Mouse (Mus musculus): Measurements from ENCODE around the gene Eps8l2. TPM values are rescaled to one million over a fixed set of nuclear protein-coding genes. Genes with fewer than 3 reads are reported as not detected.
"Not testable (repeated sequence)": the region's sequence is repeated elsewhere in the genome, so short reads cannot be mapped to it uniquely, and the experiment has no call there.

Gene Eps8l2
- polyA plus RNA-seq, 1 experiment from 2014 or later = 76.5 TPM

GRCm38 (mm10) chr7:141394158-141394557, 55.5 kb downstream of the Eps8l2 start:
- TF ChIP-seq CTCF (IDR thresholded peaks at IDR 0.05; ENCODE audit: low read depth) = no peak
- no peak overlapping the region for H3K9ac ChIP-seq (ENCODE audit: low read depth, low read length)
- peaks cover 6% of the 10 kb centered on the region for H3K4me1 ChIP-seq (replicated peaks; ENCODE audit: insufficient read depth, low read length)
- ATAC-seq (replicated peaks; ENCODE audit: low FRiP score, low read depth) (no peak), DNase-seq (ENCODE audit: low spot score) (no peak)
- H3K27me3 ChIP-seq (ENCODE audit: insufficient read depth, low read length) = no peaks in the 10 kb centered on the region
- H3K36me3 ChIP-seq (ENCODE audit: insufficient read depth, low read length) = peaks cover 5% of the 10 kb centered on the region; the same call in 1 of the 2 replicates
- H3K4me2 ChIP-seq (ENCODE audit: low read length) = no peak overlapping the region
- H3K9me3 ChIP-seq (replicated peaks; ENCODE audit: low read length) = no peaks in the 10 kb centered on the region
- H3K27ac ChIP-seq = no peak overlapping the region
- 83% methylated on average over 7 of the region's 7 CpGs for WGBS
- H3K4me3 ChIP-seq (replicated peaks; ENCODE audit: low read depth, low read length) = no peak overlapping the region

GRCm38 (mm10) chr7:141394771-141395170, 56.1 kb downstream of the Eps8l2 start:
- peak; percentile 92 for TF ChIP-seq CTCF (IDR thresholded peaks at IDR 0.05; ENCODE audit: low read depth)
- WGBS = 28% methylated on average over 6 of the region's 6 CpGs
- Histone ChIP-seq H3K27me3 (ENCODE audit: insufficient read depth, low read length) (no peaks in the 10 kb centered on the region), H3K4me1 (replicated peaks; ENCODE audit: insufficient read depth, low read length) (peaks cover 6% of the 10 kb centered on the region), H3K36me3 (ENCODE audit: insufficient read depth, low read length) (peaks cover 7% of the 10 kb centered on the region; the same call in 1 of the 2 replicates), H3K9me3 (replicated peaks; ENCODE audit: low read length) (no peaks in the 10 kb centered on the region), H3K4me3 (replicated peaks; ENCODE audit: low read depth, low read length) (no peak overlapping the region), H3K4me2 (ENCODE audit: low read length) (no peak overlapping the region), H3K9ac (ENCODE audit: low read depth, low read length) (no peak overlapping the region), H3K27ac (no peak overlapping the region)
- no peak for ATAC-seq (replicated peaks; ENCODE audit: low FRiP score, low read depth)
- DNase-seq (ENCODE audit: low spot score) = peak; percentile 80

- ATAC-seq (replicated peaks; ENCODE audit: low FRiP score, low read depth) (no peak), DNase-seq (ENCODE audit: low spot score) (no peak)
- no peak for TF ChIP-seq CTCF (IDR thresholded peaks at IDR 0.05; ENCODE audit: low read depth)
- Histone ChIP-seq H3K27ac (no peak overlapping the region), H3K4me3 (replicated peaks; ENCODE audit: low read depth, low read length) (no peak overlapping the region), H3K36me3 (ENCODE audit: insufficient read depth, low read length) (peaks cover 13% of the 10 kb centered on the region), H3K9me3 (replicated peaks; ENCODE audit: low read length) (no peaks in the 10 kb centered on the region), H3K4me1 (replicated peaks; ENCODE audit: insufficient read depth, low read length) (peaks cover 6% of the 10 kb centered on the region), H3K27me3 (ENCODE audit: insufficient read depth, low read length) (no peaks in the 10 kb centered on the region), H3K4me2 (ENCODE audit: low read length) (no peak overlapping the region), H3K9ac (ENCODE audit: low read depth, low read length) (no peak overlapping the region)
- 71% methylated on average over 1 of the region's 1 CpGs for WGBS
Measured at GRCm38 (mm10) chr7:141395348-141395747, 56.7 kb downstream of the Eps8l2 start.

GRCm38 (mm10) chr7:141403305-141403704, 64.6 kb downstream of the Eps8l2 start:
- no peak overlapping the region for H3K9ac ChIP-seq (ENCODE audit: low read depth, low read length)
- no peak overlapping the region for H3K27ac ChIP-seq
- 38% methylated on average over 5 of the region's 5 CpGs for WGBS
- no peak overlapping the region for H3K4me3 ChIP-seq (replicated peaks; ENCODE audit: low read depth, low read length)
- no peaks in the 10 kb centered on the region for H3K27me3 ChIP-seq (ENCODE audit: insufficient read depth, low read length)
- H3K9me3 ChIP-seq (replicated peaks; ENCODE audit: low read length) = no peaks in the 10 kb centered on the region
- DNase-seq (ENCODE audit: low spot score) = peak; percentile 86
- peaks cover 36% of the 10 kb centered on the region for H3K36me3 ChIP-seq (ENCODE audit: insufficient read depth, low read length)
- no peaks in the 10 kb centered on the region for H3K4me1 ChIP-seq (replicated peaks; ENCODE audit: insufficient read depth, low read length)
- H3K4me2 ChIP-seq (ENCODE audit: low read length) = no peak overlapping the region
- peak; percentile 90 for TF ChIP-seq CTCF (IDR thresholded peaks at IDR 0.05; ENCODE audit: low read depth)
- peak; percentile 69 for ATAC-seq (replicated peaks; ENCODE audit: low FRiP score, low read depth)

- Histone ChIP-seq H3K27me3 (ENCODE audit: insufficient read depth, low read length) (no peaks in the 10 kb centered on the region), H3K9me3 (replicated peaks; ENCODE audit: low read length) (no peaks in the 10 kb centered on the region), H3K4me1 (replicated peaks; ENCODE audit: insufficient read depth, low read length) (no peaks in the 10 kb centered on the region), H3K4me2 (ENCODE audit: low read length) (no peak overlapping the region), H3K36me3 (ENCODE audit: insufficient read depth, low read length) (peaks cover 40% of the 10 kb centered on the region), H3K9ac (ENCODE audit: low read depth, low read length) (no peak overlapping the region), H3K4me3 (replicated peaks; ENCODE audit: low read depth, low read length) (no peak overlapping the region), H3K27ac (no peak overlapping the region)
- no peak for TF ChIP-seq CTCF (IDR thresholded peaks at IDR 0.05; ENCODE audit: low read depth)
- WGBS = 77% methylated on average over 4 of the region's 4 CpGs
- DNase-seq (ENCODE audit: low spot score) (no peak), ATAC-seq (replicated peaks; ENCODE audit: low FRiP score, low read depth) (no peak)
Measured at GRCm38 (mm10) chr7:141405466-141405865, 66.8 kb downstream of the Eps8l2 start.

DNA sequence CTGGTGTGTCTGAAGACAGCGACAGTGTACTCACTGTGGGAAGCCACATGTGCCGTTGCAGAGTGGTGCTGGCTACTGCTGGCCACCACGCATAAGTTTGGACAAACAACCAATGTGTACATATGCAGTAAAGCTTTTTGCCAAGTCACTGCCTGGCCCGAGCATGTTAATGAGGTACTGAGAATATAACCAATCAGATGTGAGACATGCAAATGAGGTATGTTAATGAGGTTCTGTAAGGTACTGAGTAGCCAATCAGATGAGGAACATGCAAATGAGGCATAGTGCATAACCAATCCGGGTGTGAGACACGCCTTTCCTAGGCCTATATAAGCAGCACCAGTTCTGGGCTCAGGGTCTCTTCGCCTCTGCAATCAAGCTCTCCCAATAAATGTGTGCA, 69.0 kb downstream of the Eps8l2 start:
- not testable (repeated sequence) for H3K9me3 ChIP-seq (replicated peaks; ENCODE audit: low read length); H3K4me1 ChIP-seq (replicated peaks; ENCODE audit: insufficient read depth, low read length); H3K27me3 ChIP-seq (ENCODE audit: insufficient read depth, low read length); H3K4me2 ChIP-seq (ENCODE audit: low read length); DNase-seq (ENCODE audit: low spot score); H3K4me3 ChIP-seq (replicated peaks; ENCODE audit: low read depth, low read length); ATAC-seq (replicated peaks; ENCODE audit: low FRiP score, low read depth); H3K9ac ChIP-seq (ENCODE audit: low read depth, low read length); H3K27ac ChIP-seq
- peaks cover 27% of the 10 kb centered on the region; the same call in 1 of the 2 replicates for H3K36me3 ChIP-seq (ENCODE audit: insufficient read depth, low read length)
- WGBS = over 99% methylated on average over 7 of the region's 7 CpGs

DNA sequence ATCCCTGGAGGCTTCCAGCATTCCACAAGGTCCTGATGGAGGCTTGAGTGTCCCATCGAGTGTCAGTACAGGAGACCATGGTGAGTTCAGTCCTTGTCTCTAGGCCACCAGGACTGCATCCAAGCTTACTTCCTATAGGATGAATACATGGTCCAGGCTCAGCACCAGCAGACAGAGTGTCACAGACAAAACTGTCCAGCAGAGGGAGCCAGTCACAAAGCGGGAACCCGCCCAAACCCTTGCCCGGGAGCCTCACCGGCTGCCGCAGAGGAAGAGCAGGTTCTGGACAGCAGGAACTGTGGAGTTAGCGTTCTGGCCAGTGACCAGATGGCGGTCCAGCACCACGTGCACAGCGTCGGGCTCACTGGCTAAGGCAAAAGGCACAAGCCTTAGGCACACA, 70.2 kb downstream of the Eps8l2 start:
- Histone ChIP-seq H3K9me3 (replicated peaks; ENCODE audit: low read length) (no peaks in the 10 kb centered on the region), H3K4me3 (replicated peaks; ENCODE audit: low read depth, low read length) (no peak overlapping the region), H3K9ac (ENCODE audit: low read depth, low read length) (no peak overlapping the region), H3K4me2 (ENCODE audit: low read length) (no peak overlapping the region), H3K4me1 (replicated peaks; ENCODE audit: insufficient read depth, low read length) (peaks cover 5% of the 10 kb centered on the region; the same call in 1 of the 2 replicates), H3K27ac (no peak overlapping the region), H3K36me3 (ENCODE audit: insufficient read depth, low read length) (peaks cover 27% of the 10 kb centered on the region; the same call in 1 of the 2 replicates), H3K27me3 (ENCODE audit: insufficient read depth, low read length) (no peaks in the 10 kb centered on the region)
- peak; percentile 92 for DNase-seq (ENCODE audit: low spot score)
- WGBS = 12% methylated on average over 11 of the region's 11 CpGs
- peak; percentile 89 for TF ChIP-seq CTCF (IDR thresholded peaks at IDR 0.05; ENCODE audit: low read depth)
- peak; percentile 37 for ATAC-seq (replicated peaks; ENCODE audit: low FRiP score, low read depth)
